Mouse (Mus musculus): ENCODE measurements around the gene 2010111I01Rik.

DNA sequence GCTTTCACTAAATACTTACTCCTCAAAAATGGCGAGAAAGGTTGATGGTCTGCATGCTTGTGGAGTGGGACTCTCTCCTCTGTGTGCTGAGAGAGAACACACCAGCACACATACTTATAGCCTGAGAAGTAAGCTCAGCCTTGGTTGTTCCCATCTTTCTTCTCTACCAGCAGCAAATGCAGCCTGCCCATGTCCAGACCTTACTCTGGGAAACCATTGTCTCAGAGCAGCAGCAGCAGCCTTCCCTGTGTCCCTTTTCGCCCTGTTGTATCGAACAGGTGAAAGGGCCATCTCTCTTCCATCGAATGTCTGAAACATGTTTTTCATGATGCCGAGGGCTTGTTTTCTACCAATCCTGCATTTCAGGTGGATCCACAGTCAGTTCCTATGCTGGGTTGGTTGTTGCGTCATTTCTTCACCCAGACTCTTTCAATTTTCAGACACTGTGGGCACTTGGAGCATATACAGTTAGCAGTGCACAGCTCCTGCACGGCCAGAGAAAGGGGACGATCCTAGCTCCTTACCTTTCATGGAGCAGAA is 285.8 kb downstream of the 2010111I01Rik start:
- no peak for TF ChIP-seq POLR2A (IDR thresholded peaks at IDR 0.05; ENCODE audit: insufficient read length, low read depth)
- no peak for TF ChIP-seq E2F4 (IDR thresholded peaks at IDR 0.05; ENCODE audit: insufficient read depth)
- TF ChIP-seq TCF3 (IDR thresholded peaks at IDR 0.05; ENCODE audit: insufficient read length, low read depth), result no peak
- TF ChIP-seq CEBPB (IDR thresholded peaks at IDR 0.05; ENCODE audit: insufficient read depth, poor library complexity, severe bottlenecking), result peak; percentile 53; the same call in 1 of the 2 replicates
- TF ChIP-seq SRF (IDR thresholded peaks at IDR 0.05; ENCODE audit: control insufficient read depth, insufficient read length, low read depth), result no peak
- TF ChIP-seq POLR2AphosphoS2 (IDR thresholded peaks at IDR 0.05; ENCODE audit: insufficient read length, low read depth), result no peak
